Mouse (Mus musculus) kidney, adult 2 months (tissue): ENCODE measurements around the gene Ube2o.

Source experiments
- CTCF ChIP-seq: fragments of 200-500 bp; conservative IDR thresholded peaks from 2 replicates; pipeline ENCODE4 v1.5.1; 2011; ENCODE audit warnings: low read depth, mild to moderate bottlenecking, control low read depth, low read length, moderate library complexity, mixed read lengths; ENCODE audit not compliant: insufficient read depth, insufficient read length
- POLR2A ChIP-seq: fragments of 200-500 bp; IDR thresholded peaks from one replicate; pipeline ENCODE4 v1.6.1; 2011; ENCODE audit warnings: low read depth, low read length, control low read depth

- peak; percentile 67 for TF ChIP-seq POLR2A
- no peak for TF ChIP-seq CTCF
These were observed 90.8 kb downstream of the Ube2o start for GRCm38 (mm10) chr11:116490232-116491107.
